10 mouse cellular contexts compared by ENCODE assay signal in the genomic region with DNA sequence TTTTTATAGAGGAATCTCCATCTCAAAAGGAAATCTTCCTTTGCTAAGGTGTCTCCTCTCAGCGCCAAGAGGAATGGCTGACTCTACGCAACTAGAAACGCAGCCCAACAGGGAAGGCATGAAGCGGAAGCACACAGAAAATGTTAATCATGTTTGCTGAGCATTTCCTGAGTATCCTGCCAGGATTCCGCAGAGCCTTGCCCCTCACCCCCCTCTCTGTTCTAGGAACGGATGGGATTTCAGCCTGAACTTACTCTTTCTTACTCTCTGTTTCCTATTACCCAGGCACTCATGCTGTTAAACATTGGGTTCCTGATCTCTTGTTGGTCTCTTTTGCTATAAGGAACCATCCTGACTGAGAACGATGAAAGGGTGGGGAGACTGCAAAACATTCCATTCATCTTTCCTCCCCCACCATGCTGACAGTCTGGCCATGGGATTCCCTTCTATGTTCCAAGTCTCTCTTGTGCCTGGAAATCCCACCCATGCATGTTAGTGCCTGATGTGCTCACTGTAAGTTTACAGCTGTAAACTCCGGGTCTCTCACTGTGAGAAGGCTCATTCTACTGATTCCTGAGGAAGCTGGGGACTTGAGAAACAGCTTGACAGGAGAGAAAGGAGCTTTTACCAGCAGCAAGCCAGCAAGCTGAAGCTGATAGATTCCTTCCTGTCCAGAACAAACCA.
DNase-seq lines count a peak whose midpoint lies in the region; ATAC-seq lines count a peak whose summit lies in the region.
"Had no signal": no experiment of that assay in that cellular context is flagged by ENCODE, and none has a peak within 500 bp of the region (broad histone marks: within the 10 kb centered on the region; RNA-seq: fewer than 3 reads in every experiment).

No protein-coding gene starts in this region.

- H3K27me3 ChIP-seq in limb, embryonic 13.5 days: 0 out of 2 replicates have a peak, but pooled peaks cover 2% of the 10 kb centered on the region
- no peaks in the 10 kb centered on the region for H3K27me3 ChIP-seq in limb, embryonic 10.5 days (ENCODE audit: low read depth, poor library complexity, severe bottlenecking)
- H3K27me3 ChIP-seq in embryonic facial prominence, embryonic 13.5 days: no peaks in the 10 kb centered on the region
- H3K27me3 ChIP-seq: hindbrain, embryonic 13.5 days had no signal

- peak overlapping the region; percentile 33; the same call in 1 of the 2 replicates for H3K27ac ChIP-seq in limb, embryonic 13.5 days
- no peak overlapping the region for H3K27ac ChIP-seq in limb, embryonic 10.5 days
- H3K27ac ChIP-seq in embryonic facial prominence, embryonic 13.5 days: peak overlapping the region; percentile 78
- H3K27ac ChIP-seq: hindbrain, embryonic 13.5 days had no signal

- WGBS in limb, embryonic 13.5 days: 44% methylated on average over 8 of the region's 8 CpGs
- WGBS in limb, embryonic 10.5 days: 57% methylated on average over 8 of the region's 8 CpGs
- WGBS in embryonic facial prominence, embryonic 13.5 days: 26% methylated on average over 8 of the region's 8 CpGs

- no peak for DNase-seq in limb, embryonic 10.5 days (ENCODE audit: low spot score)
- peak; percentile 27 for DNase-seq in kidney, adult 11 months
- peak; percentile 72 for DNase-seq in lung, postnatal 10 days
- DNase-seq in embryo, embryonic 10.5 days (ENCODE audit: low spot score): no peak
- DNase-seq: cerebellum, adult 9-11 months had no signal

- H3K4me2 ChIP-seq in limb, embryonic 13.5 days (replicated peaks): no peak overlapping the region
- peak overlapping the region; percentile 42 for H3K4me2 ChIP-seq in embryonic facial prominence, embryonic 13.5 days
- H3K4me2 ChIP-seq: hindbrain, embryonic 13.5 days had no signal

- no peak overlapping the region for H3K9ac ChIP-seq in limb, embryonic 13.5 days
- H3K9ac ChIP-seq in embryonic facial prominence, embryonic 13.5 days: no peak overlapping the region
- H3K9ac ChIP-seq: hindbrain, embryonic 13.5 days had no signal

- no peaks in the 10 kb centered on the region for H3K36me3 ChIP-seq in limb, embryonic 13.5 days
- no peaks in the 10 kb centered on the region for H3K36me3 ChIP-seq in limb, embryonic 10.5 days
- H3K36me3 ChIP-seq in embryonic facial prominence, embryonic 13.5 days: no peaks in the 10 kb centered on the region
- H3K36me3 ChIP-seq: hindbrain, embryonic 13.5 days had no signal

- no peak overlapping the region for H3K4me3 ChIP-seq in limb, embryonic 13.5 days
- H3K4me3 ChIP-seq in limb, embryonic 10.5 days: no peak overlapping the region
- H3K4me3 ChIP-seq in embryonic facial prominence, embryonic 13.5 days: no peak overlapping the region
- H3K4me3 ChIP-seq: hindbrain, embryonic 13.5 days had no signal

- no peak; the same call in 1 of the 2 replicates for ATAC-seq in limb, embryonic 13.5 days (ENCODE audit: low FRiP score, low read depth)
- ATAC-seq in embryonic facial prominence, embryonic 13.5 days (ENCODE audit: insufficient number of reproducible peaks, insufficient read depth, low FRiP score, low TSS enrichment, low read depth): no peak
- no peak for ATAC-seq in granulocyte monocyte progenitor cell, adult 5-6 weeks (replicated peaks; ENCODE audit: poor library complexity, severe bottlenecking)
- ATAC-seq: forebrain, embryonic 16.5 days had no signal

- peaks cover 3% of the 10 kb centered on the region; the same call in 1 of the 2 replicates for H3K9me3 ChIP-seq in limb, embryonic 13.5 days
- no peaks in the 10 kb centered on the region for H3K9me3 ChIP-seq in limb, embryonic 10.5 days (replicated peaks)
- H3K9me3 ChIP-seq in embryonic facial prominence, embryonic 13.5 days: no peaks in the 10 kb centered on the region
- H3K9me3 ChIP-seq: hindbrain, embryonic 13.5 days had no signal

- peaks cover 12% of the 10 kb centered on the region for H3K4me1 ChIP-seq in limb, embryonic 13.5 days
- H3K4me1 ChIP-seq in limb, embryonic 10.5 days: peaks cover 9% of the 10 kb centered on the region; the same call in 1 of the 2 replicates
- peaks cover 17% of the 10 kb centered on the region for H3K4me1 ChIP-seq in embryonic facial prominence, embryonic 13.5 days

Comparison
In these comparisons a context has a peak if more than half of its experiments do, and no peak if none do; other contexts are left out.
1. DNase-seq: peak in kidney, adult 11 months (single experiment) and lung, postnatal 10 days (single experiment); none in limb, embryonic 10.5 days (single experiment) and embryo, embryonic 10.5 days (single experiment).